Mouse (Mus musculus): ENCODE measurements at regions not wholly inside any gene's neighbourhood (a gene's known extent, or its start where the extent isn't known, plus 50 kb on each side); places are given as distances from the start of the nearest gene placed in this dataset.
A peak's percentile ranks its signal among the peaks of the same experiment; 100 is the strongest.

- H3K4me3 ChIP-seq, result no peak overlapping the region
- no peaks in the 10 kb centered on the region for H3K9me3 ChIP-seq
- H3K36me3 ChIP-seq, result no peaks in the 10 kb centered on the region
- no peaks in the 10 kb centered on the region for H3K4me1 ChIP-seq
- WGBS, result 88% methylated on average over 6 of the region's 6 CpGs
- no peaks in the 10 kb centered on the region for H3K27me3 ChIP-seq
- H3K4me2 ChIP-seq (replicated peaks), result no peak overlapping the region
- H3K9ac ChIP-seq (replicated peaks), result no peak overlapping the region
- H3K27ac ChIP-seq (replicated peaks), result no peak overlapping the region
- no peak for ATAC-seq (ENCODE audit: low FRiP score, low read depth)
Observed at GRCm38 (mm10) chr15:65733326-65733725, 718.6 kb upstream of the Gm21961 start.

- ATAC-seq (ENCODE audit: low FRiP score, low read depth), result no peak
- Histone ChIP-seq H3K36me3 (no peaks in the 10 kb centered on the region), H3K27me3 (no peaks in the 10 kb centered on the region), H3K4me2 (replicated peaks) (no peak overlapping the region), H3K27ac (replicated peaks) (no peak overlapping the region), H3K4me3 (no peak overlapping the region), H3K9ac (replicated peaks) (no peak overlapping the region), H3K9me3 (no peaks in the 10 kb centered on the region), H3K4me1 (no peaks in the 10 kb centered on the region)
- WGBS, result 85% methylated on average over 2 of the region's 2 CpGs
Observed at GRCm38 (mm10) chr15:65731308-65731707, 716.6 kb upstream of the Gm21961 start.

- 87% methylated on average over 1 of the region's 1 CpGs for WGBS
- no peaks in the 10 kb centered on the region for H3K9me3 ChIP-seq
Observed at GRCm38 (mm10) chr15:65727061-65727460, 712.4 kb upstream of the Gm21961 start.

GRCm38 (mm10) chr15:65726271-65726670, 711.6 kb upstream of the Gm21961 start:
- no peak for ATAC-seq (ENCODE audit: low FRiP score, low read depth)
- no peaks in the 10 kb centered on the region for H3K27me3 ChIP-seq
- no peak overlapping the region for H3K27ac ChIP-seq (replicated peaks)
- no peak overlapping the region for H3K4me2 ChIP-seq (replicated peaks)
- WGBS, result 89% methylated on average over 2 of the region's 2 CpGs
- H3K9me3 ChIP-seq, result no peaks in the 10 kb centered on the region
- H3K4me1 ChIP-seq, result no peaks in the 10 kb centered on the region
- no peak overlapping the region for H3K9ac ChIP-seq (replicated peaks)
- H3K36me3 ChIP-seq, result no peaks in the 10 kb centered on the region
- no peak overlapping the region for H3K4me3 ChIP-seq

More at GRCm38 (mm10) chr15:65727061-65727460, 712.4 kb upstream of the Gm21961 start:
- no peak overlapping the region for H3K4me3 ChIP-seq
- H3K9ac ChIP-seq (replicated peaks), result no peak overlapping the region
- H3K4me2 ChIP-seq (replicated peaks), result no peak overlapping the region
- no peaks in the 10 kb centered on the region for H3K27me3 ChIP-seq
- H3K36me3 ChIP-seq, result no peaks in the 10 kb centered on the region
- H3K27ac ChIP-seq (replicated peaks), result no peak overlapping the region
- no peak for ATAC-seq (ENCODE audit: low FRiP score, low read depth)
- no peaks in the 10 kb centered on the region for H3K4me1 ChIP-seq

- Histone ChIP-seq H3K4me2 (replicated peaks) (no peak overlapping the region), H3K4me1 (no peaks in the 10 kb centered on the region), H3K27ac (replicated peaks) (no peak overlapping the region), H3K4me3 (no peak overlapping the region), H3K27me3 (no peaks in the 10 kb centered on the region), H3K36me3 (no peaks in the 10 kb centered on the region), H3K9me3 (no peaks in the 10 kb centered on the region), H3K9ac (replicated peaks) (no peak overlapping the region)
- ATAC-seq (ENCODE audit: low FRiP score, low read depth), result peak; percentile 60; the same call in 1 of the 2 replicates
- 54% methylated on average over 3 of the region's 3 CpGs for WGBS
Observed at GRCm38 (mm10) chr15:65703559-65703958, 688.9 kb upstream of the Gm21961 start.

- WGBS, result 16% methylated on average over 1 of the region's 1 CpGs
- H3K4me3 ChIP-seq, result no peak overlapping the region
- no peaks in the 10 kb centered on the region for H3K9me3 ChIP-seq
- no peaks in the 10 kb centered on the region for H3K27me3 ChIP-seq
- no peaks in the 10 kb centered on the region for H3K4me1 ChIP-seq
- no peak overlapping the region for H3K27ac ChIP-seq (replicated peaks)
- ATAC-seq (ENCODE audit: low FRiP score, low read depth), result no peak
- no peak overlapping the region for H3K4me2 ChIP-seq (replicated peaks)
- H3K36me3 ChIP-seq, result no peaks in the 10 kb centered on the region
- H3K9ac ChIP-seq (replicated peaks), result no peak overlapping the region
Observed at GRCm38 (mm10) chr15:65701510-65701909, 686.8 kb upstream of the Gm21961 start.

GRCm38 (mm10) chr15:65698596-65698995, 683.9 kb upstream of the Gm21961 start:
- Histone ChIP-seq H3K9me3 (no peaks in the 10 kb centered on the region), H3K9ac (replicated peaks) (no peak overlapping the region), H3K36me3 (no peaks in the 10 kb centered on the region), H3K27ac (replicated peaks) (no peak overlapping the region), H3K27me3 (no peaks in the 10 kb centered on the region), H3K4me3 (no peak overlapping the region), H3K4me2 (replicated peaks) (no peak overlapping the region), H3K4me1 (no peaks in the 10 kb centered on the region)
- 83% methylated on average over 2 of the region's 2 CpGs for WGBS
- ATAC-seq (ENCODE audit: low FRiP score, low read depth), result no peak
